Comparison of ENCODE assay signal across 9 mouse cellular contexts in genomic region chr2:121787767-121788166, GRCm38 (mm10). TPM values are rescaled to one million over a fixed set of nuclear protein-coding genes. Genes with fewer than 3 reads are reported as not detected.
DNase-seq lines count a peak whose midpoint lies in the region; ATAC-seq lines count a peak whose summit lies in the region.
"Had no signal": no experiment of that assay in that cellular context is flagged by ENCODE, and none has a peak within 500 bp of the region (broad histone marks: within the 10 kb centered on the region; RNA-seq: fewer than 3 reads in every experiment).

No protein-coding gene starts in this region.

- no peaks in the 10 kb centered on the region for H3K9me3 ChIP-seq in heart, embryonic 11.5 days (replicated peaks; ENCODE audit: control insufficient read depth, low read length)
- no peaks in the 10 kb centered on the region for H3K9me3 ChIP-seq in intestine, embryonic 14.5 days (ENCODE audit: control insufficient read depth, low read length)
- H3K9me3 ChIP-seq: neural tube, embryonic 12.5 days had no signal

- 36% methylated on average over 13 of the region's 13 CpGs for WGBS in heart, embryonic 11.5 days (ENCODE audit: insufficient replicate concordance)
- WGBS in intestine, embryonic 14.5 days: 52% methylated on average over 13 of the region's 13 CpGs

- ATAC-seq in heart, embryonic 11.5 days (replicated peaks; ENCODE audit: insufficient number of reproducible peaks, low FRiP score, low TSS enrichment): 0 out of 2 replicates have a peak, but pooled peaks have one; percentile 61
- peak; percentile 58 for ATAC-seq in activated CD4-positive, CD25-positive, alpha-beta regulatory T cell, adult 4 months
- peak; percentile 64 for ATAC-seq in intestine, embryonic 14.5 days (replicated peaks; ENCODE audit: low FRiP score, low TSS enrichment, low read depth)

- H3K36me3 ChIP-seq in heart, embryonic 11.5 days (ENCODE audit: control insufficient read depth, insufficient read depth, low read length): no peaks in the 10 kb centered on the region
- H3K36me3 ChIP-seq in intestine, embryonic 14.5 days (ENCODE audit: control insufficient read depth, insufficient read depth, low read length): no peaks in the 10 kb centered on the region
- H3K36me3 ChIP-seq: neural tube, embryonic 12.5 days had no signal

- peak overlapping the region; percentile 43 for H3K4me2 ChIP-seq in heart, embryonic 11.5 days
- no peak overlapping the region for H3K4me2 ChIP-seq in intestine, embryonic 14.5 days (ENCODE audit: low read length)
- H3K4me2 ChIP-seq: neural tube, embryonic 12.5 days had no signal

- no peak overlapping the region for H3K27ac ChIP-seq in heart, embryonic 11.5 days (ENCODE audit: low read depth, low read length)
- H3K27ac ChIP-seq in intestine, embryonic 14.5 days (ENCODE audit: low read depth): no peak overlapping the region
- H3K27ac ChIP-seq: neural tube, embryonic 12.5 days had no signal

- H3K4me3 ChIP-seq in heart, embryonic 11.5 days (ENCODE audit: low read depth, low read length): 0 out of 2 replicates have a peak overlapping the region, but pooled peaks have one; percentile 1
- no peak overlapping the region for H3K4me3 ChIP-seq in intestine, embryonic 14.5 days (ENCODE audit: low read depth, low read length)
- H3K4me3 ChIP-seq: neural tube, embryonic 12.5 days had no signal

- H3K27me3 ChIP-seq in heart, embryonic 11.5 days (ENCODE audit: control insufficient read depth, insufficient read depth, low read length): no peaks in the 10 kb centered on the region
- H3K27me3 ChIP-seq in intestine, embryonic 14.5 days (replicated peaks; ENCODE audit: control insufficient read depth, insufficient read depth, low read length): no peaks in the 10 kb centered on the region
- H3K27me3 ChIP-seq: neural tube, embryonic 12.5 days had no signal

- H3K4me1 ChIP-seq in heart, embryonic 11.5 days (ENCODE audit: control insufficient read depth, insufficient read depth, low read length): peaks cover 6% of the 10 kb centered on the region; the same call in 1 of the 2 replicates
- H3K4me1 ChIP-seq in intestine, embryonic 14.5 days (replicated peaks; ENCODE audit: control insufficient read depth, insufficient read depth, low read length): 0 out of 2 replicates have a peak, but pooled peaks cover 6% of the 10 kb centered on the region
- H3K4me1 ChIP-seq: neural tube, embryonic 12.5 days had no signal

- DNase-seq in heart, adult 8-10 months (ENCODE audit: low spot score): no peak
- peak; percentile 20 to 31 for DNase-seq in B cell, adult 2 months
- DNase-seq in intestine, embryonic 14.5 days (ENCODE audit: low spot score): no peak
- no peak for DNase-seq in left cerebral cortex, postnatal 4 days
- no peak for DNase-seq in kidney, postnatal 36 days
- DNase-seq in thymus, postnatal 36 days: no peak

- no peak overlapping the region for H3K9ac ChIP-seq in heart, embryonic 11.5 days (ENCODE audit: low read depth, low read length)
- H3K9ac ChIP-seq in intestine, embryonic 14.5 days (ENCODE audit: low read length): no peak overlapping the region
- H3K9ac ChIP-seq: neural tube, embryonic 12.5 days had no signal

- intact Hi-C loops in left cerebral cortex, postnatal 4 days (cut with DNase I): no loop called here

RNA-seq across cellular contexts. Expression of gene Frmd5, which starts 19.1 kb away (rescaled TPM):
- polyA plus RNA-seq in heart, embryonic 11.5 days (2014; fragmentation: Nextera tagmentation; extraction: Ambion mirVana): 24.2 and 29.5 TPM in 2 replicates
- total RNA-seq in heart, adult 8-10 months (2022): 100 to 1,000 TPM in 3 of 4 experiments, 10 to 100 TPM in 1; 86.6 to 189 (median 156) TPM
- under 1 TPM; 0.22 to 0.60 TPM for polyA plus RNA-seq in activated CD4-positive, CD25-positive, alpha-beta regulatory T cell, adult 4 months (2017; shearing (Covaris generic))
- polyA plus RNA-seq in intestine, embryonic 14.5 days (2014; fragmentation: Nextera tagmentation; extraction: Ambion mirVana): 3.3 and 3.5 TPM in 2 replicates
- 10 to 100 TPM; 55.1 to 60.1 TPM for total RNA-seq in left cerebral cortex, postnatal 4 days (2021)

Comparison
In these comparisons a context has a peak if more than half of its experiments do, and no peak if none do; other contexts are left out.
1. DNase-seq: peak in B cell, adult 2 months (2 of 2); none in heart, adult 8-10 months (single experiment), intestine, embryonic 14.5 days (single experiment), left cerebral cortex, postnatal 4 days (single experiment), kidney, postnatal 36 days (0 of 2) and thymus, postnatal 36 days (0 of 2).
2. Peak in every context shown above with its lines, with median percentiles within 50 percentile points of each other: ATAC-seq.